Mouse (Mus musculus) limb, embryonic 14.5 days (tissue): ENCODE results near the gene Ugt1a7c. TPM values are rescaled to one million over a fixed set of nuclear protein-coding genes. Genes with fewer than 3 reads are reported as not detected.

Experiments
- ATAC-seq: fragments of 200-750 bp; cut with Nextera tagmentation; 2 replicates; pipeline ENCODE4 v1.8.0; 2017; ENCODE audit warnings: low read depth, moderate number of reproducible peaks, moderate TSS enrichment; ENCODE audit not compliant: low FRiP score
- DNase-seq: peaks from one replicate; pipeline ENCODE4 v3.0.0-alpha.2; 2015; ENCODE audit warnings: low spot score
- H3K27ac ChIP-seq: fragments of 300-500 bp; sonication (generic); replicated peaks from 2 replicates; pipeline ENCODE4 v1.5.1; 2014; ENCODE audit warnings: low read depth, mild to moderate bottlenecking, low read length, moderate library complexity, mixed read lengths
- H3K27me3 ChIP-seq: fragments of 300-500 bp; sonication (generic); 2 replicates; pipeline ENCODE4 v1.6.1; 2014; ENCODE audit warnings: low read length, mixed read lengths; ENCODE audit not compliant: control insufficient read depth, insufficient read depth
- H3K36me3 ChIP-seq: fragments of 300-500 bp; sonication (generic); 2 replicates; pipeline ENCODE4 v1.6.1; 2014; ENCODE audit warnings: mild to moderate bottlenecking, low read length, moderate library complexity, mixed read lengths; ENCODE audit not compliant: control insufficient read depth, insufficient read depth
- H3K4me1 ChIP-seq: fragments of 300-500 bp; sonication (generic); 2 replicates; pipeline ENCODE4 v1.6.1; 2014; ENCODE audit warnings: antibody characterized with exemption, low read length, mixed read lengths; ENCODE audit not compliant: control insufficient read depth, insufficient read depth
- H3K4me2 ChIP-seq: fragments of 300-500 bp; sonication (generic); replicated peaks from 2 replicates; pipeline ENCODE4 v1.6.1; 2014; ENCODE audit warnings: low read depth, mild to moderate bottlenecking, low read length, moderate library complexity; ENCODE audit not compliant: severe bottlenecking
- H3K4me3 ChIP-seq: fragments of 300-500 bp; sonication (generic); replicated peaks from 2 replicates; pipeline ENCODE4 v1.5.1; 2014; ENCODE audit warnings: low read length
- H3K9ac ChIP-seq: fragments of 300-500 bp; sonication (generic); 2 replicates; pipeline ENCODE4 v1.6.1; 2014; ENCODE audit warnings: mild to moderate bottlenecking, low read depth, low read length, moderate library complexity; ENCODE audit not compliant: severe bottlenecking
- H3K9me3 ChIP-seq: fragments of 300-500 bp; sonication (generic); 2 replicates; pipeline ENCODE4 v1.6.1; 2016; ENCODE audit warnings: low read length; ENCODE audit not compliant: control insufficient read depth
- POLR2A ChIP-seq: fragments of 200-500 bp; IDR thresholded peaks from 2 replicates; pipeline ENCODE4 v1.8.0; 2012; ENCODE audit warnings: inconsistent platforms, mild to moderate bottlenecking, moderate library complexity, borderline replicate concordance; ENCODE audit not compliant: insufficient read depth, insufficient read length; ENCODE audit errors: extremely low read depth
- WGBS: fragments of 180-500 bp; shearing (Covaris S2); extraction: QIAGEN DNeasy Blood & Tissue Kit; methylation state at CpG from one replicate; pipeline ENCODE4 v1.1.7; 2014; 5-methylcytosine and 5-hydroxymethylcytosine counted together
- polyA plus RNA-seq, 2 experiments: library from polyadenylated mRNA; depleted of rRNA in 1 of 2; stranded (reverse) in 1 of 2; unstranded in 1 of 2; fragments of >200 nt; fragmentation: Nextera tagmentation in 1 of 2; extraction: Ambion mirVana in 1 of 2; gene quantifications; 2 replicates each; pipeline versions ENCODE4 v1.2.1 to v1.2.3; 2012 to 2014

Gene Ugt1a7c
- polyA plus RNA-seq, 2 experiments = 2.2 to 2.6 TPM

DNA sequence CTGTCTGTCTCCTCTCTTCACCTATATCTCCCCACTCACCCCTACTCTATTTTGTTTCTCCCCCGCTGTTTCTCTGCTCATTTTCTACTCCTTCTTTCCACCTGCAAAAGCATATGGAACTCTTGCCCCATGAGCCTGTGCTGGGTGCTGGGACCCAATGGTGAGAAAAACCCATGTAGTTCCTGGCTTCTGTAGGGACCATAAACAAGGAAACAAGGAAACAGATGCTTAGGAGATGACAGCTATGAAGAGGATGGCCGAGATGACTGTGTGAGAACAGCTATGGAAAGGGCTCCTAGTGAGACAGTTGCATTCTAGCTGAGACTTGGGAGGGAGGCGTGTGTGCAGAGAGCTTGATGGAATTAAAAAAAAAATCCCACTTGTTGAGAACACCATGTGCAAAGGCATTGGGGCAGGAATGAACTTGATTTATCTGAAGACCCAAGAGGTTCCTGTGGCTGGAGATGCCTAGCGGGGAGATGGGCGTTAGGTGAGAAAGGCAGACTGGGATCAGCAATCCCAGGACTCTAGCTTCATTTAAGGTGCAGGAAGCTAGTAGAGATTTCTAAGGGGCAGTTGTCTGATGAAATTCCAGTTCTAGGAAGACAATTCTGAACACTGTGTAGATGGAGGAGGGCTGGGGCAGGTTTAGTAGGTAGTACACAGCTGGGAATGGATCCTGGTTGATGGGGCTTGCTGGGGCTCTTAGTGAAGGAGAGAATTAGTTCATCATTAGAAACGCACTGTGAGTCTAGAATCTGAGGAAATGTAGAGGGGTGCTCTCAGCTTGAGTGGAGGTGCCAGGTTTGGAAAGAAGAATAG lies 136.3 kb downstream of the Ugt1a7c start:
- Histone ChIP-seq H3K27ac (no peak overlapping the region), H3K9me3 (peaks cover 97% of the 10 kb centered on the region), H3K4me3 (no peak overlapping the region), H3K9ac (no peak overlapping the region), H3K4me1 (no peaks in the 10 kb centered on the region), H3K27me3 (no peaks in the 10 kb centered on the region), H3K4me2 (no peak overlapping the region), H3K36me3 (no peaks in the 10 kb centered on the region)
- ATAC-seq = no peak
- WGBS = 73% methylated on average over 6 of the region's 6 CpGs
- no peak for TF ChIP-seq POLR2A
- no peak for DNase-seq

DNA sequence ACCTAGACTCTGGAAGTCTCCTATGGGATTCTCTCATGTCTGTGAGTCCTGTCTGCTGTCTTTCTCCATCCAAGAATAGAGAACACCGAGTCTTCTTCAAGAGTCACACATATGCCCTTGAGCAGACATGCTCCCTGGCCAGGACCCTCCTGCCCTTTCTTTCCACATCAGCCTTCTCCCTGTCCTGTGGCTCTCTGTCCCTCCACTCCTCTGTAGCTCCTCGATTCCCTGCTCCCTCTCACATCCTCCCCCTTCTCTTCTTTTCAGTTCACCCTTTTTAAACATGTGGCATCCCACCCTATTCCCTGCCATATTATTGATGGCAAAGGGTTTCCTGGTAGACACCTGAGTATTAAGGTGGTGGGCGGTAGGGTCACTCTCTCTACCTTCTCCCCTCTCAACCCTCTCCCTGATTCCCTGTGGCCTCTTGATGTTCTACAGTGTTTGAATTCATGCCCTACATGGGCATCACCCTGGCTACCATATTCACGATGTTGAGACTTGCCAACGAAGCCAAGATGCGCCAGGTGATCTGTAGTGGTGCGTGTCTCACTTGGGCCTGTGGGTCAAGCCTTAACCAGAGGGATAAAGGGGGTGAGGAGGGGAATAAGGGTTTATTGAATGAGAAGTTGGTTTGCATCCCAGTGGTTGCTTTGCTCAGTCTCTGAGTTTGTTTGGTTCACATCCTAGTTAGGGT lies 137.1 kb downstream of the Ugt1a7c start:
- Histone ChIP-seq H3K27ac (no peak overlapping the region), H3K36me3 (no peaks in the 10 kb centered on the region), H3K4me1 (no peaks in the 10 kb centered on the region), H3K27me3 (no peaks in the 10 kb centered on the region), H3K9ac (no peak overlapping the region), H3K4me3 (no peak overlapping the region), H3K4me2 (no peak overlapping the region), H3K9me3 (peaks cover 95% of the 10 kb centered on the region)
- no peak for TF ChIP-seq POLR2A
- ATAC-seq (no peak), DNase-seq (no peak)
- WGBS = 67% methylated on average over 7 of the region's 7 CpGs

DNA sequence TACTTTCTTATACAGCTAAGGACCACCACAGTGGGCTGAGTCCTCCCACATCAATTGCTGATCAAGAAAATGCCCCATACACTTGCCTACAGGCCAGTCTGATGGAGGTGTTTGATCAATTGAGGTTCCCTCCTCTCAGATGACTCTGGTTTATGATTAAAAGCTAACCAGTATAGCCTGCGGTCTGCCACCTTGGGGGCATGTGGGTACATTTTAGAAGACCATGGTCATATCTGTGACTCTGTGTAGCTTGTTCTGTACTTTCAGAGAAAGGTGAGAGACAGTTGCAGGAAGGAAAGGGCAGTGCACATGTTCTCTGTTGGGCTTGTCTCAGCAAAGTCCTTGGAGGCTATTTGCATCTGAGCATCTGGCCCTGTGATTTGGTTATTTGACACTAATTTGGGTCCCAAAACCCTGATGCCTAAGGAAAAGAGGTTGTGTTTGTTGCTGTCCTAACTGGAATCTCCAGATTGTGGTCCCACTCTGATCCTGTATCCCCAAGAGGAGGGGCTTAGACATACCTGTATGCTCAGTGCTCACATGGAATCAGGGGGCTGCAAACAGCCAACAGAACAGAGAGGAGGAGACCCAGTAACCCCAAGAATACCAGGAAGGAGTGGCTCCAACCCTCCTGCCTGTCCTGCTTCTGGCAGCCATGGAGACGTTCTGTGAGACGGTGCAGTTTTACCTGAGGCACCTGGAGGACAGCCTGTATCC lies 138.0 kb downstream of the Ugt1a7c start:
- Histone ChIP-seq H3K4me3 (no peak overlapping the region), H3K27ac (no peak overlapping the region), H3K27me3 (no peaks in the 10 kb centered on the region), H3K9me3 (peaks cover 96% of the 10 kb centered on the region), H3K4me1 (no peaks in the 10 kb centered on the region), H3K36me3 (no peaks in the 10 kb centered on the region), H3K4me2 (no peak overlapping the region), H3K9ac (no peak overlapping the region)
- TF ChIP-seq POLR2A = no peak
- WGBS = 53% methylated on average over 3 of the region's 3 CpGs
- ATAC-seq (no peak), DNase-seq (no peak)

DNA sequence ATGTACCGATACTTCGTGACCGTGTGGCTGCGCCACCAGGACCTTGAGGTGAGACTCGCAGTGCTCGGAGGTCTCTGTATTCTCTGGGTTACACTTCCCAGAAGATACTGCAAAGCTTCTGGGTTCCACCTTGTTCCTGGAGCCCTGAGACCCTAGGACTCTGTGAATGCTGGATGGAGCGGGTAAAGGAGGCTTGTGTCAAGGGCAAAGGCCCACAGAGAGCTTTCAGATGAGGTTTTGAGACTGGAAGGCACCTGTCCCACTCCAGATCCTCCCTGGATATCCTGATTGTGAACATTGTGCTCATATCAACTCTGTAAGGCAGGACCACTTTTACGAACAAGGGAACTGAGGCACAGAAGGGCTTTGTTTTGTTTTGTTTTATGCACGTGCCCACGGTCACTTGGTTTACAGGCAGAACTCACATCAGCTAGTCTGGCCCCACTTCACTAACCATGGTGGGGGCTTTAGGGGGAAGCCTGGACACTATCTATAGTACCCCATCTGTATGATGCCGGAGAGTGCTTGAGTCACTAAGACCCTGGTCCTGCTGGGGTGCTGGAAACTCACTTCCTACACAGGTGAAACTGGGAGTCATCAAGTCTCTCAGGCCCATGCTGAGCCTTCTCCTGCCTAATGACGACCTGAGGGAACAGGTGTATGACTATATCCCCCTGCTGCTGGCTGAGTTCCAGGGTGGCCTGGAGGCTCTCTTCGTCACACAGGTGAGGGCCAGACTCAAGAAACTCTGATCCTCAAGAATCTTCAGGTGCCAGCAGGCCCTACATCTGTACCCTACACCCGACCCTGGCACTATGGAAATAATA lies 138.8 kb downstream of the Ugt1a7c start:
- H3K4me2 ChIP-seq = no peak overlapping the region
- H3K9me3 ChIP-seq = peaks cover 96% of the 10 kb centered on the region
- H3K27me3 ChIP-seq = no peaks in the 10 kb centered on the region
- H3K4me1 ChIP-seq = no peaks in the 10 kb centered on the region
- TF ChIP-seq POLR2A = no peak
- H3K4me3 ChIP-seq = no peak overlapping the region
- H3K36me3 ChIP-seq = no peaks in the 10 kb centered on the region
- H3K9ac ChIP-seq = no peak overlapping the region
- no peak for DNase-seq
- no peak overlapping the region for H3K27ac ChIP-seq
- ATAC-seq = no peak
- 67% methylated on average over 14 of the region's 14 CpGs for WGBS

DNA sequence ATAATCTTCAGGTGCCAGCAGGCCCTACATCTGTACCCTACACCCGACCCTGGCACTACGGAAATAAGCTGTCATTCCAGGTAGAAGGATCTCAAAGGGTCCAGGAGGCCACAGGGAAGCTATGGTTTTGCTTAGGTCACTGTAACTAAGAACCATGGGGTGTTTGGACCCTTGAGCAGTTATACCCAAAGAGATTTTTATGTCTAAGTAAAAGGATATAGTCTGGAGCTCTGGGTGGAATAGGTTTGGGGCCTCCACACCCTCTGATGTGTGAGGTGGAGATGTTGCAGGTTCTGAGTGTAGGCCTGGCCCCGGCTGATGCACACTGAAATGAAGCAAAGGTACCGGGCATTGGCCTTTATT lies 139.4 kb downstream of the Ugt1a7c start:
- Histone ChIP-seq H3K36me3 (no peaks in the 10 kb centered on the region), H3K4me1 (no peaks in the 10 kb centered on the region), H3K9ac (no peak overlapping the region), H3K4me2 (no peak overlapping the region), H3K9me3 (peaks cover 96% of the 10 kb centered on the region), H3K27ac (no peak overlapping the region), H3K27me3 (no peaks in the 10 kb centered on the region), H3K4me3 (no peak overlapping the region)
- WGBS = 59% methylated on average over 4 of the region's 4 CpGs
- TF ChIP-seq POLR2A = no peak
- no peak for ATAC-seq
- DNase-seq = no peak
